Mouse (Mus musculus): ENCODE results near the gene S1pr4.

The S1pr4 gene

GRCm38 (mm10) chr10:81493601-81494220 is 6.2 kb downstream of the S1pr4 start:
- DNase-seq (ENCODE audit: low spot score), result no peak

DNA sequence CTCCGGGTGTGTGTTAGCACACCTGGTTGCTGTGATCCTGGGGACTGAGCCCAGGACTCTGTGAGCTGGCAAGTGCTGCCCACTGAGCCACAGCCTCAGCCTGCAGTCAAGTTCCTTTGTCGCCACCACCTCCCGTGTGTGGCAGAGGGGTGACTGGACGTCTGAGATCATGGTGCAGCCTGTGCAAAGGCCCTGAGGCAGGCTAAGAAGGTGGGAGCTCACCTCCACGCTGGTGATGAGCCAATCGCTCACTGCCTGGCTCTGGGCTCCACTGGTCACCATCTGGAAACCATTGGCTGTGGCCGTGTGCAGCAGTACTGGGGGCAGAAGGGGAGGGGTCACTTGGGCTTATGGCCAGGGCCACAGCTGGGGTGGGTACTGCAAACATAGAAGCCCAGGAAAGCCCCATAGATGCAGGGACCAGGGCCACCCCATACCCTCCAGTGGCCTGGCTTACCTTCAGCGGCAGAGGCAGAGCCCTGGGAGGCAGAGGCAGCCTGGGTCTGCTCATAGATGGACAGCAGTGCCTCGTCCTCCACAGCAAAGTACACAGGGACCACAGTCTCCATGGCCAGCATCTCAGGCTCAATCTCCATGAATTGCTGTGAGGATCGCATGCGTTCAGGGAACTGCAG is 7.2 kb downstream of the S1pr4 start:
- no peak for DNase-seq (ENCODE audit: low spot score)

DNA sequence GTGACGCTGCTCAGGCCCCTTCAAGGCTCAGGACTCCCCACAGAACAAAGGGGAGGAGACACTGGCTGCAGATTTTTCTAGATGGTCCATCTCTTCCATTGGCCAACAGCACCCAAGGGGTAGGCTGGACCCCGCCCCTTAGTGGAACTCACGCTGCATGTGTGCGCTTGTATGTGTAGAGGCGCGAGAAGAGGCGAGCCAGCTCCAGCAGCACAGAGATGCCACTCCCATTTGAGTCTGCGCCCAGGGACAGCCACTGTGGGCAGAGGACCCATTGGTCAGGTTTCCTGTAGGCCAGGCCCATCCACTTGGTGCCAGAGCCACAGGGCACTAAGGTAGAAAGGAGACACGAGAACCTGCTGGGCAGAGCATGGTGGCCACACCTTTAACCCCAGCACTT is 8.9 kb downstream of the S1pr4 start:
- DNase-seq (ENCODE audit: low spot score), result no peak

DNA sequence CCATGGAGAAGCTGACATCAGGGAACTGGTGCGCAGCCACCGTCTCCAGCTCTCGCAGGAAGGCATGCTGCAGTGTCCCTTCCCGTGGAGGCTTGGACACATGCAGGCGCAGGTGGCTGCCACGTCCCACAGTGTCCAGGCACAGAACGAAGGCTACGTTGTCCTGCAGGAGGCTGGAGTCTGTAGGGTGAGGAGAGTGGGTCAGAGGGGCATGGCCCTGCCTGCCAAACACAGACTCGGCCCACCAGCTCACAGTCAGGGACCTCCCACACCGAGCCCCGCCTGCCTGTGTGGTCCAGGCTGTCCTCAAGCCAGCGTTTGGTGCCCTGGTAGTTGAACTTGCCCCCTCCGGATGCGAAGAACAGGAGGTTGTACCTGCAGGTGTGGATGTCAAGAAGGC is 10.0 kb downstream of the S1pr4 start:
- no peak for DNase-seq (ENCODE audit: low spot score)

- DNase-seq (ENCODE audit: low spot score), result no peak
Measured at GRCm38 (mm10) chr10:81488081-81488480, 11.9 kb downstream of the S1pr4 start.

GRCm38 (mm10) chr10:81486496-81486895 is 13.4 kb downstream of the S1pr4 start:
- DNase-seq (ENCODE audit: low spot score), result no peak

DNA sequence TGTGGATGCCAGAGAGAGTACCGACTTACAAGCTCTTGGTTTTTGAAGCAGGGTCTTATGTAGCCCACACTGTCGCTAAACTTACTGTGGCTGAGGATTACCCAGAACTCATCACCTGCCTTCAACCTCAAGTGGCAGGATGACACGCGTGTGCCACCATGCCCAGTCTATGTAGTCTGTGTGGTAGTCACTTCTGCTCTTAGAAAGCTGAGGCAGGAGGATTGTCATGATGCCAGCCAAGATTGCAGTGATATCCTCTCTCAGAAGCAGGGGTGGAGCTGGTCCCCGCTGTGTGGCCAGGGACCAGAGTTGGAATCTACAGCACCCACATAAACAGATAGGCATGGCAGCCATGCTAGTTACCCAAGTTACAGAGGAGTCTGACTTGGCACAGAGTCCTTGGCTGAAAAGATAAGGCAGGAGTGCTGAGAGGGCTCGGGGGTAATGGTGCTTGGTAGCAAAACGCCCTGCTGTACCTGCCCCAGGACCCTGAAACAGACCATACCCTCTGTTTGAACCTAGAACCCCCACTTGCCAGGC is 14.4 kb downstream of the S1pr4 start:
- DNase-seq (ENCODE audit: low spot score), result no peak

DNA sequence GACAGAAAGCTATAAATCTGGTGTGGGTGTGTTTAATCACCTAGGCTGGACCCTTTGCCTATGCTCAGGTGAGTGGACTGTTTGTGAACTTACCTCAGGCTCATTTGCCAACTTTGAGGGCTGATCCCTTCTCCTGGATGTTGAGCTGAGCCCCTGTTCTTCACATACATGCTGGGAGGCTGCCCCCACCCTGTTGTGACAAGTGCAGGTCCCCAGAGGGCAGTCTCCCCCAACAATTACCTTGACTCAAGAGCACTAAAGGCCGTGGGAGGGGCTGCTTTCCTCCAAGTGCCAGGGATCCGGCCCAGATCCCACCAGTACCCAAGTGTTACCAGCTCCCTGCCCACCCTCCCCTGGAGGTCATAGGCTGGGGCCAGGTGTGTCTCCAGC is 14.9 kb downstream of the S1pr4 start:
- no peak for DNase-seq (ENCODE audit: low spot score)

DNA sequence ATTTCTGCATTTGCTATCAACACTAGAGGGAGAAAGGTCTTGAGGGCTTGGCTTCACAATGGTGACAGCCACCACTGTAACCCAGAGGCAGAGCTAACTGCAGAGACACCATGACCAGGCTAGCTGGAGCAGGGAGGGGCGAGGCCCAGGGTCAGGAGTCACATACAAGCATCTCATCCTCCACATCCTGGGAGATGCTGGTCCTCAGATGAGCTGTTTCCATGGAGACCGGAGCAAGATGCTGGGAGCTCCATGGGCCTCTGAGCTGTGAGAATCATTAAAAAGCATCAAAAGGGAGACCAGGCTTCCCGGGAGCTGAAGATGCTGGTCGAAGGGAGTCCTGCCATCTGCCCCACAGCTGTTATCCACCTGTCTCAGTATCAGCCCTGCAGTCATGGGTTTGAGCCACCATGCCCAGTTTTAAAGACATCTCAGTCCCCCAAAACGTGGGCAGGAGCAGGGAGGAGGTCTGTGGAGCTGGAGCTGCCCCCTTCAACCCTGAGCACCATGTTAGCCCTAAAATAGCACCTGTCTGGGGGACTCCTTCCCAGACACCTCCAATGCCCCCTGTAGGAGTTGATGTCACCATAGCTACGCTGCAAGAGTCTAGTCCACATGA is 15.4 kb downstream of the S1pr4 start:
- no peak for DNase-seq (ENCODE audit: low spot score)

DNA sequence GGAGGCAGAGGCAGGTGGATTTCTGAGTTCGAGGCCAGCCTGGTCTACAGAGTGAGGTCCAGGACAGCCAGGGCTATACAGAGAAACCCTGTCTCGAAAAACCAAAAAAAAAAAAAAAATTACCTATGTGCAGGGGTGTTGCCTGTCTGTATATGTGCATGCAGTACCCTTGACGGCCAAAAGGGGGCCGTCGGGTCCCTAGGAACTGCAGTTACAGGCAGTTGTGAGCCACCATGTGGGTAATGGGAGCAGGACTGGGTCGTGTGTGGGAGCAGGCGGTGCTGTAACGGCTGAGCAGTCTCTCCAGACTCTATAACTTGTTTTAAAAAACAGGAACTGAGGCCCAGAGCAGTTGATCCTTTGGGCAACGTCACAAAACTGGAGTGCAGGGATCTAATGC is 15.9 kb downstream of the S1pr4 start:
- DNase-seq (ENCODE audit: low spot score), result peak; percentile 68

DNA sequence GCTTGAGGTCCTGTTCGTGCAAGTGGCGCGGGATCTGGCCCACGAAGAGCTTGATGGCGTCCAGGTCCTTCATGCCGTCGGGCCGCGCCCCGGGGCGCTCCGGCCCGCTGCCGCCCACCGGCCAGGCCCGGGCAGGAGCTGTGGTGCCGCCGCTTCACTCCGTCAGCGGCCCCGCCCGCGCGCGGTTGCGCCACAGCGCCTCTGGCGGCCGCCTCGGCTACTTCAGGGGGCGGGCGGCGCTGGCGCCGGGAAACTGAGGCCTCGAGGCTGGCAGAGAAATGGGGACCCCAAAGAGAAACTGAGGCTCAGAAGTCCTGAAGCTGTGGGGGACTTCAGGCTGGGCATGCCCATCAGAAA is 17.4 kb downstream of the S1pr4 start, which contains the start of gene Celf5:
TSS of gene Celf5 (minus strand) at position 177 of the 357 bp plus-strand sequence.
- DNase-seq (ENCODE audit: low spot score), result peak; percentile 67

DNA sequence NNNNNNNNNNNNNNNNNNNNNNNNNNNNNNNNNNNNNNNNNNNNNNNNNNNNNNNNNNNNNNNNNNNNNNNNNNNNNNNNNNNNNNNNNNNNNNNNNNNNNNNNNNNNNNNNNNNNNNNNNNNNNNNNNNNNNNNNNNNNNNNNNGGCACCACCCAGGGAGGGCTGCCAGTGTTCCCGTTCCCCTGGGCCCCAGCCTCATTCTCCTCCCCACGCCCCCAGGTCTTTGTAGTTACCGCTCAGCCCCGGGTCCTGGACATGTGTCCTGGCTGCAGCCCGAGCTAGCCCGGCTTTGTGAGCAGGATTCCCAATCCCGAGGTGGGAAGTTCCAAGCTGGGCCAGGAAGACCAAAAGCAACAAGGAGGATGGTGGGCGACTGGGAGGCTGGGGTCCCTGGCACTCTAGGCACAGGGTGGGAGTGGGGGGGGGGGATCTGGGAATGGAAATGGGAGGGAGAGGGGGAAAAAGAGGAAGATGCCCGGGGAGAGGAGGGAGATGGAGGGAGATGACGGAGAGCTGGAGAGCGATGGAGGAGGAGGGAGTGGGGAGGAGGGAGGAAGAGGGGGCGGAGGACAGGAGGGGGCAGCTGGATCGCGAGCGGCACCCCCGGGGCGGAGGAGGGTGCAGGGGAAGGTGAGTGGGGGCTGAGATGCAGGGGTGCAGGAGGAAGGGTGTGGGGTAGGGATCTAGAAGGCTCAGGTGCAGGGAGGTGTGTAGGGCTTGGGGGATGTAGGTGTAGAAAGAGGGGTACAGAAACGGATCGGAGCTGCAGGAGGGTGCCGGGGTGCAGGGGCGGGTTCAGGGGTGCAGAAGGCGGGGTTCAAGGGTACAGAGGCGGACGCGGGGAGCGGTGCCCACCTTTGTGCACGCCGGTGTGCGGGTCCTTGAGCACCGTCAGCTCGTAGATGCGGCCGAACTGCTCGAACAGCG is 18.1 kb downstream of the S1pr4 start:
- no peak for DNase-seq (ENCODE audit: low spot score)

DNA sequence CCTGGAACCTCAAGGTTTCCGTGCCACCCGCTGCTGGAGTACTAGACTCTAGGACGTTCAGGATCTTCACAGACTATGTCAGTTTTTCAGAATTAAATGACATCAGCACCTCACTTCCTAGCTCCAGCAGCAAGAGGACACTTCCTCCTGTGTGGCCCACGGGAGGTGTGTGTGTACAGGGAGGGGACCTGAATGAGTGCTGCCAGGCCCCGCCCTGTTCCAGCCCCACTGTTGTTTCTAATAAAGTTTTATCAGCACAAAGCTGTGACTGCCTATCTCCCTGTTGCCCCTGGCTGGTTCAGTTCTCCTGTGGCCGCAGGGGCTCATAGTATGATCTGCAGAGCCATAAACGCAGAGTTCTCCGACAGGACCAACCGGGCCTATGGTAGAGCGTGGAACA is 25.5 kb downstream of the S1pr4 start:
- no peak for DNase-seq (ENCODE audit: low spot score)

DNA sequence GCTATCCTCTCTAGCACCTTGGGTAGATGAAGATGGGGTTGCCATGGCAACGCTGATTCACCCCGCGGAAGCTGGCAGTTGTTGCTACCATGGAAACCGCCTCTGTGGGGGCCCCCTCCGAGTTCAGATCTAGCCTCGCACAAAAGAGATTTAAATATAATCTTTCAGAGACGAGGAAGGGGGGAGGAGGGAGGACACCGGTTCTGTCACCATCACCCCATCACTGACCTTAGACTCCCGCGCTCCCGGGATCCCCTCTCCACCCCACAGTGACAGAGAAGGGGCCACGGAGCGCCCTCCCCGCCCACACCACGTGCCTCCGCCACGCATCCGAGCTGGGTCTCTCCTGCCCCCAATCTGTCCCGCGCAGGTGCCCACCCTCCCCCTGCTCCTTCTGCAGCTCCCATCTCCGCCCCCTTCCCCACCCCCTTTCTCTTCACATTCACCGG is 26.9 kb downstream of the S1pr4 start:
- DNase-seq (ENCODE audit: low spot score), result peak; percentile 93

DNA sequence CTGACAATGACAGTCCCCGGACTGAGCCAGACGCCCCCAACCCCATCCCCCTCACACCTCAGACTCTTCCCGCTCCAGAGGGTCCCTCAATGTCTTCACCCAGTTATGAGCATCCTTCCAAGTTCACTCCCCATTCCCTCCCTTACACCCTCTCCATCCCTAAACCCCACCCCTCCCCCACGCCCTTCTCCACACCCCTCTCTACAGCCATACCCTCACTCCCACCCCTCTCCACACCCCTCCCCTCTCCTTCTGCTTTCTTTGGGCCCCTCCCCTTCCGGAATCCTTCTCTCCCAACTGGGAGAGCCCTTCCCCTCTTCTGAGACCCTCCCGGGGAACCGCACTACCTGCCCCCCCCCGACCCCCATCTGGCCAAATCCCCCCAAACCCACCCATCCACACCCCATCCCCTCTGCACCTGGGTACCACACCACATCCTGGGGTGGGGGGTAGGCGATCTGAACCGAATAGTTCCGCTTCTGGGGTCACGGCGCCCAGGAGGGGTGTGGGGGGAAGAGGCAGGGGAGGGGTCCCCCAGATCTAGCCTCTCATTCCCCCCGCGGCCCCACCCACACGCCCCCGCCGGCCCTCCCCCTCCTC is 27.4 kb downstream of the S1pr4 start:
- no peak for DNase-seq (ENCODE audit: low spot score)

DNA sequence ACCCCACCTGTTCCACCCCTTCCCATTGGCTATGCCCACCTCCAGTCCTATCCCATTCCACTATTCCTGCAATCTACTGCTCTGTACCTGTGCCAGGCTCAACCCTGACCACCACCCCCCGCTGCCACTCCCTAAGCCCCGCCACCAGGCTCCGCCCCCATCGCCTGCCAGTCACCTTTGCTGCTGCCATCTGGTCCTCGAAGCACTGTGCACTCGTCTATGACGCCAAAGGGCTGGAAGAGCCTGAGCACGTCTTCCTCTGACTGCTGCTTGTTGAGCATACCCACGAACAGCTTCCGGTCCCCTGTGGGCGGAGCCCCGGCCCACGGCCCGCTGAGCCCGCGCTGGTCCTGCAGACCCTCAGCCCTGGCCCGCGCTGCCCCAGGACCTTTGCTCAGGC is 29.5 kb downstream of the S1pr4 start:
- no peak for DNase-seq (ENCODE audit: low spot score)

- no peak for DNase-seq (ENCODE audit: low spot score)
Measured at GRCm38 (mm10) chr10:81469253-81469652, 30.7 kb downstream of the S1pr4 start.

DNA sequence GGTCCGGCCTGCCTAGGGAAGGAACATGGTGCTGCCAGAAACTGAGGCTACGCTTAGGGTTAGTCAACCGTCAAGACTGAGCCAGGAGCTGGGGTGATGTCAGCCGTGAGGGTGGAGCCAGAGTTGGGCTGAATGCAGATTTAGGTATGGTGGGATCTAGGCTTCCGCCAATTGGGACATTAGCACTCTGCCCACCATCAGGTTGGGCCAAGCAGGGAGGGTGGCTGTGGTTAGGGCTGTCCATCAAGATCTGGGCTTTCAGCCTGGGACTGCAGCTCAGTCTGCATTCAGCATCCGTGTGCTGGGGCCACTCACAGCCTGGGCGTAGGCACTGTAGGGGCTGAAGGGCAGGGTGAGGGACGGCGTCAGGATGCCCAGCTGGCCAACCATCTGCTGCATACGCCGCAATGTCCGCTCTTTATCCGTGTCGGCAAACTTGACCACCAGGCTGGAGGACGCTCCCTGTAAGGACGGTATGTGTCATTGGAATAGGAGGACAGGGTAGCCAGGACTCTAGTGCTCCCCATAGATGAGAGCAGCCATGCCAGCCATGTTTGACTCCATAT is 32.2 kb downstream of the S1pr4 start:
- DNase-seq (ENCODE audit: low spot score), result no peak

DNA sequence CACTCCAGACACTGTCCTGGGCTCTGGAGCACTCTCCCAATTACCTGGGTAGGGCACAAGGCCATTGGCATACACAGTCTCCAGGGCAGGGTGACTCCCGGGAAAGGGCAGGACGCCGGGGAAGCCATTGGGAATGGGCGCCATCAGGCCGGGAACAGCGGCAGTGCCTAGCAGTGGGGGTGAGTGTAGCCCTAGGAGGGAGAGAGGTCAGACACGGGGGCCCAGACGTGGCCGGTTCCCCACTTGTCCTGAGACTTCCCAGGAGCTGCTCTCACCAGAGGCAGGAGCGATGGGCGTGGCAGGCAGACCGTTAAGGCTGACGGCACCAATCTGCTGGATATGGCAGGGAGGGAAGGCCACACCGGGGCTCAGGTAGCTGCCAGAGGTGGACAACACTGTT is 33.1 kb downstream of the S1pr4 start:
- DNase-seq (ENCODE audit: low spot score), result no peak

DNA sequence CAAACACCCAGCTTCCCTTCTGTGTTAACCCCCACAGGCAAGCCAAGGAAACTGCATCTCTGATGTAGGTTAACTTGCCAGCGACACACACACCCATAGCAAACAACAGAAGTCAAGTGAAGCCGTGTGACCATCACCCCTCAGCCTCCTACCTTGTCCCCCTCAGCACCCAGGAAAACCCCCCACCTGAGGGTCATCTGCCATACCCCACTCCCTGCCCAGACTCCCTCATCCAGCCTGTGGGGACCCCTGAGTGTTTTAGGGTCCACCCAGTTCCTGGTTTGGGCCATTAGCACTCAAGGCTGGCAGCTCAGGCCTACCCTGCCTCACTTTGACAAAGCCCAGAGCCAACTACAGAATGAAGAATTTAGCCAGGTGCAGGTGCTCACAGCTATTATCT is 33.9 kb downstream of the S1pr4 start:
- DNase-seq (ENCODE audit: low spot score), result no peak

DNA sequence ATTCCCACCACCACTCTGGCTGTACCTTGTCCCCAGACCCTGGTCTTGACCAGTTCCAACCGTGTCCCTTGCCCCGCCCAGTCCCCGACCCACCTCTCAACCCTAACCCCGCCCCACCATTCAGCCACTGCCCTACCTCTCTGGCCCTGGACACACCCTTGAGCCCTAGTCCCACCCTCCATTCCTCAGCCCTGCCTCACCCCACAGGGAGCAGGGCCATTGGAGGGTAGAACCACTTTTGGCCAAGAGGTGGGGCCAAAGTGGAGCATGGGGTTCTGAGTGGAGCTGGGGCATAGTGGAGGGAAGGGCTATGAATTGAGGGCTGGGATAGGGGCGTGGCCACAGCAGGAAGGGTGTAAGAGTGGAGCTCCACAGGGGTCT is 34.7 kb downstream of the S1pr4 start:
- no peak for DNase-seq (ENCODE audit: low spot score)
